Mouse (Mus musculus) small intestine, adult 2 months (tissue): Measurements from ENCODE around the gene Negr1.

Experiments
- CTCF ChIP-seq: fragments of 200-500 bp; IDR thresholded peaks from 2 replicates; pipeline ENCODE4 v1.5.1; 2012; ENCODE audit warnings: low read depth, mild to moderate bottlenecking, control low read depth, inconsistent platforms, low read length, moderate library complexity, mixed read lengths; ENCODE audit not compliant: insufficient replicate concordance, insufficient read length; ENCODE audit errors: extremely low read depth
- POLR2A ChIP-seq: fragments of 200-500 bp; IDR thresholded peaks from 2 replicates; pipeline ENCODE4 v1.6.1; 2012; ENCODE audit warnings: low read depth, mild to moderate bottlenecking, control low read depth, inconsistent platforms, low read length, moderate library complexity

DNA sequence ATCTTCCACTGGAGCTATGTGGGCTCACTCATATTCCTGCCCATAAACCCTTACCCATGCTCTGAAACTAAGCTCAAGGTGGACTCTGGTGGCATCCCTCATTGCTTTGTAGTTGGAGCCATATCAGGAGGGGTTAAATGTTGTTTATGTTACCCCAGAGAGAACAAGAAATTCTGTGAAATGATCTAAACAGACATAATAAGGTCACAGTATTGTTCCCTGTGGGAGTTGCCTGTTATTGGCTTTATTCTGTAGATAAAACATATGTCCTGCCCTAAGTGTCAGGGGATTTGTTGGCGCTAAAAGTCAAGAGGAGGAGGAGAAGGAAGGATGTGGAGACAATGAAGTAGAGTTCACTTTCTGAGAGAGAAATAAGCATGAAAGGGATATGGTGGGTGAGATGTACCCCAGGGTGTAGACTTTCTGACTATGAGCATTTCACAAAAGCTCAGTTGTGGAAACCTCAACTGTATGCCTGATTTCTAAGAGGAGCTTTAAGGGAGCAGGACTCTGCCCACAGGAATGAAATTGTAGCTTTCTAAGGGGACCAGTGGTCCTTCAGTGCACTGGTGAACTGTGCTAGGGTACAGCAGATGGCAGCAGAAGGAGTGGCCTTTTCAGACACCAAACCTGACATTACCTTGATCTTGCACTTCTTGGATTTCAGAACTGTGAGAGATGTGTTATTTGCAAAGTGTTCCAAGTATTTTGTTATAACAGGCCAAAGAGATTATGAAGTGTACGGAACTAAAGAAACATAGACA, 368.3 kb downstream of the Negr1 start:
- TF ChIP-seq CTCF (no peak), POLR2A (no peak)
